Mouse (Mus musculus): ENCODE data around the gene Atp6v0b. TPM values are rescaled to one million over a fixed set of nuclear protein-coding genes. Genes with fewer than 3 reads are reported as not detected.

The Atp6v0b gene
- polyA plus RNA-seq, 1 experiment from 2014 or later, result 236 TPM

DNA sequence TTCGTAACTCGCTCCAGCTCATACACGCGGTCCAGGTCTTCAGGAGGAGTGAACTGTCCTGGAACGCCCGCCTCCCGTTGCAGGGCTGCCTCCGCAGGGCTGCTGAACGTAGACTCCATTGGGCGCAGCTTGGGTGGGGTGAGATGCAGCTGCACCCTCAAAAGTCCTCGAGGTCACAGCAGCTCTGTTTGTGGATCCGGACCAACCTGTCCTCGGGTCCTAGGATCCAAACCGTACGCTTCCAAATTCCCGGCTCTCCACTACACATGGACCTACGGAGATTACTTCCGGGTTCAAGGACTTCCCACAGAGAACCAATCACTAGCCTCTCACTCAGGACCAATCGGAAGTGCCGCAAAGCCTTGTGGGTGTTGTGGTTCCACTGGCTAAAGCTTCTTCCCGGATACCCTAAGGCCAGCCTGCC, 4.6 kb upstream of the Atp6v0b start, which contains the start of gene Dph2:
Gene Dph2, minus strand, starts transcription at position 295 of the 424 bp plus-strand sequence.
- H3K27me3 ChIP-seq, result no peaks in the 10 kb centered on the region
- in situ Hi-C loops (cut with MboI; ENCODE audit: low pct_unique_long_range_greater_than_20kb), result no loop called here
- ATAC-seq (peak; percentile 65), DNase-seq (ENCODE audit: low read depth, low spot score) (peak; percentile 68)
- POLR2A ChIA-PET, result no interaction called here
- no peak for TF ChIP-seq CTCF (IDR thresholded peaks at IDR 0.05)
- CTCF ChIA-PET, result interaction anchor here (1.0 to 2.2 kb wide), 3 partner anchors 21 to 192 kb away, joined by 3 to 9 read pairs (median 4); no protein-coding TSS in a partner anchor

- no peak for ATAC-seq
- ChIA-PET CTCF (interaction anchor here (1.0 to 2.2 kb wide), 4 partner anchors 22 to 193 kb away, joined by 3 to 9 read pairs (median 4); no protein-coding TSS in a partner anchor), POLR2A (interaction anchor here (0.6 kb wide), 1 partner anchor 245 kb away, joined by 3 read pairs; no protein-coding TSS in a partner anchor)
- DNase-seq (ENCODE audit: low read depth, low spot score), result no peak
- in situ Hi-C loops (cut with MboI; ENCODE audit: low pct_unique_long_range_greater_than_20kb), result no loop called here
- H3K27me3 ChIP-seq, result no peaks in the 10 kb centered on the region
- no peak for TF ChIP-seq CTCF (IDR thresholded peaks at IDR 0.05)
Observed at GRCm38 (mm10) chr4:117890750-117891149, 3.6 kb upstream of the Atp6v0b start.

- in situ Hi-C loops (cut with MboI; ENCODE audit: low pct_unique_long_range_greater_than_20kb), result no loop called here
Observed at GRCm38 (mm10) chr4:117890031-117890430, 2.9 kb upstream of the Atp6v0b start.

GRCm38 (mm10) chr4:117889471-117889870, 2.3 kb upstream of the Atp6v0b start:
- DNase-seq (ENCODE audit: low read depth, low spot score), result no peak
- in situ Hi-C loops (cut with MboI; ENCODE audit: low pct_unique_long_range_greater_than_20kb), result no loop called here
- no peak for TF ChIP-seq CTCF (IDR thresholded peaks at IDR 0.05)
- ChIA-PET CTCF (interaction anchor here (0.7 to 1.2 kb wide), 3 partner anchors 9 to 31 kb away, joined by 3 read pairs; no protein-coding TSS in a partner anchor), POLR2A (no interaction called here)
- no peaks in the 10 kb centered on the region for H3K27me3 ChIP-seq
- ATAC-seq, result no peak

More at GRCm38 (mm10) chr4:117890031-117890430, 2.9 kb upstream of the Atp6v0b start:
- CTCF ChIA-PET, result interaction anchor here (0.9 to 2.2 kb wide), 4 partner anchors 8 to 194 kb away, joined by 3 to 9 read pairs (median 3); no protein-coding TSS in a partner anchor
- TF ChIP-seq CTCF (IDR thresholded peaks at IDR 0.05), result no peak
- no peak for ATAC-seq
- POLR2A ChIA-PET, result interaction anchor here (0.6 kb wide), 1 partner anchor 245 kb away, joined by 3 read pairs; no protein-coding TSS in a partner anchor
- no peak for DNase-seq (ENCODE audit: low read depth, low spot score)
- no peaks in the 10 kb centered on the region for H3K27me3 ChIP-seq

DNA sequence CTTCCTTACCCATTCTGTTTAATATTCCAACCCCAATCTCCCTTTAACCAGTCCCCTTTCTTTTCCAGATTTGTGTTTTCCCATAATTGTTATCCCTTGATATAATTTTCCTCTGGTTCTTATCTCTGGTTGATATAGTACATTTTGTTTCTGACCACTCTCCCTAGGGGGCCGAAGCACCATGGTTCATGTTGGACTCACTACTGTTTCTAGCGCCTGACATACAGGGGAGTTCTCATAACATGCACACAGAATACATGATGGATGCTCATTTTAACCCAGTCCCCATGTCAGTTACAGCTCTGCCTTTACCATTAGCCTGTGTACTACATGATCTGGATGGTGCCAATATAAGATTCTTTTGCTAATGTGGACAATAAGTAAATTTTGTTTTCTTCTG, 787 bp upstream of the Atp6v0b start:
- POLR2A ChIA-PET, result no interaction called here
- in situ Hi-C loops (cut with MboI; ENCODE audit: low pct_unique_long_range_greater_than_20kb), result no loop called here
- TF ChIP-seq CTCF (IDR thresholded peaks at IDR 0.05), result no peak
- ATAC-seq (no peak), DNase-seq (ENCODE audit: low read depth, low spot score) (no peak)
- CTCF ChIA-PET, result no interaction called here
- H3K27me3 ChIP-seq, result no peaks in the 10 kb centered on the region

DNA sequence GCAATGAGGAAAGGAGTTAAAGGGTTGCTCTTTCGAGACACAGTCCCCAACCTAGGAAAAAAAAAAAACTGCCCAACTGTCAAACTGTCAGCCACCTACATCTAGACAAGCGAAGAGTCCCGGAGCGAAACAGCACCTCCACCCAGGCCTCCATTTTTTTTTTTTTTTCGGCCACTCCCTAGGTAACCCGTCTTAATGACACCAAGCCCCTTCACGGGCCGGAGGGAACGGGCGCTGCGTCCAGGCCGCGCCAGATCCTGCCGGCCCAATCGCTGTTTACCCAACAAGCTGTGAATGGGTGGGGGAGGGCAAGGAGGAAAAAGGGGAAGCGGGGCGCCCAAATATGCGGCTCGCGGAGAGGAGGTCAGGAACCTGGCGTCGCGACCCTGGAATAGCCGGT, 489 bp downstream of the Atp6v0b start:
- POLR2A ChIA-PET, result interaction anchor here (0.7 kb wide), 1 partner anchor 48 kb away, joined by 3 read pairs; no protein-coding TSS in a partner anchor
- ATAC-seq, result no peak
- no peak for DNase-seq (ENCODE audit: low read depth, low spot score)
- no peak for TF ChIP-seq CTCF (IDR thresholded peaks at IDR 0.05)
- in situ Hi-C loops (cut with MboI; ENCODE audit: low pct_unique_long_range_greater_than_20kb), result no loop called here
- no peaks in the 10 kb centered on the region for H3K27me3 ChIP-seq
- CTCF ChIA-PET, result no interaction called here

DNA sequence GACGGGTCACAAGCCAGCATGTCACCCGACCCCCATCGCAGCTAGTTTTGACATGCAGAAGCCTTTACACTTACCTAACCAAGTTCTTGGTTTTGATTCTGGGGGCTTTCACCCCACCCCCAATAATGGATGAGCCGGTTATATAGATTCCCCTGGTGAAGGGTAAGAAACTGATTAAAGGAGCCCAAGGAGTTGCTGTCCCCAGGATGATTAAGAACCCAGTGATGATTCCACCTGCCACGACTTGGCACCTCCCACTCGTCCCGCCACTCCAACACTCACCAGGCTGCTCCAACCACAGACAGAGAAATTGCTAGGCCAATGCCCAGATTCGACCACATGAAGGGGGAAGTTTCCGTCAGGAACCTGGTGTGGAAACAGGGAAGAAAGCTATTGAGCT, 1.1 kb downstream of the Atp6v0b start:
- no peak for TF ChIP-seq CTCF (IDR thresholded peaks at IDR 0.05)
- in situ Hi-C loops (cut with MboI; ENCODE audit: low pct_unique_long_range_greater_than_20kb), result no loop called here
- DNase-seq (ENCODE audit: low read depth, low spot score) (no peak), ATAC-seq (no peak)
- ChIA-PET CTCF (no interaction called here), POLR2A (no interaction called here)
- no peaks in the 10 kb centered on the region for H3K27me3 ChIP-seq

DNA sequence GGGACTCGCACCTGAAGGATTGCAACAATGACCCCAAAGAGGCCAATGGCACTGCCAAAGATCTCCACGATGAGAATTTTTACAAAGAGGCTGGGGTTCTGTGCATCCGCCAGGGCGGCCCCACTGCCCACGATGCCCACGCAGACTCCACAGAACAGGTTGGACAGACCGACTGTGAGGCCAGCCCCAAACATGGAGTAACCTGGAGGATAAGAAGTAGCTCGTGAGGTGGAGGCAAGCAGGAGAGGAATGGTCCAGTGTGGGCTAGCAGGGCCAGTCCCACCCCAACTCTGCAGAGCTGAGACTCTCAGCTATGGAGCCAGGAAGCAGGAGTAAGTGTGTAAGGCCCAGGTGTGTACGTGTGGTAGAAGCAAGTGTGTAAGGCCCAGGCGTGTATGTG, 2.0 kb downstream of the Atp6v0b start:
- H3K27me3 ChIP-seq, result no peaks in the 10 kb centered on the region
- ChIA-PET POLR2A (no interaction called here), CTCF (no interaction called here)
- ATAC-seq, result no peak
- TF ChIP-seq CTCF (IDR thresholded peaks at IDR 0.05), result no peak
- in situ Hi-C loops (cut with MboI; ENCODE audit: low pct_unique_long_range_greater_than_20kb), result no loop called here
- DNase-seq (ENCODE audit: low read depth, low spot score), result no peak

DNA sequence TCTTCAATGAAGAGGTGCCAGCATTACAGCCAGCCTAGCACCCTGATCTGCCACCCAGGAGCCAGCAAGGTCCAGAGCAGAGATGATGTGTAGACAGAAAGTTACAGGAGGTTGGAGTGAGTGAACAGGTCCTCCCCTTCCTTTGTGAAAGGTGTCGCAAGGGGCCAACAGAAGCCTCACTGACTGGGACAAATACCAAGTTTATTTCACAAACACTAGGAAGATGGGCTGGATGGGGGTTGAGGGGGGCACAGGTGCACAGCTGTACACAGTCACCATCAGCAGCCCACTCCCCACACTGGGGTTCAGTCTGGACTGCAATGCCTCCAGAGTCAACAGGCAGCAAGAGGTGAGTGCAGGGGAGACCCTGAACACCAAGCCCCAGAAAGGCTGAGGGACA, 3.0 kb downstream of the Atp6v0b start:
- no peak for ATAC-seq
- in situ Hi-C loops (cut with MboI; ENCODE audit: low pct_unique_long_range_greater_than_20kb), result no loop called here

DNA sequence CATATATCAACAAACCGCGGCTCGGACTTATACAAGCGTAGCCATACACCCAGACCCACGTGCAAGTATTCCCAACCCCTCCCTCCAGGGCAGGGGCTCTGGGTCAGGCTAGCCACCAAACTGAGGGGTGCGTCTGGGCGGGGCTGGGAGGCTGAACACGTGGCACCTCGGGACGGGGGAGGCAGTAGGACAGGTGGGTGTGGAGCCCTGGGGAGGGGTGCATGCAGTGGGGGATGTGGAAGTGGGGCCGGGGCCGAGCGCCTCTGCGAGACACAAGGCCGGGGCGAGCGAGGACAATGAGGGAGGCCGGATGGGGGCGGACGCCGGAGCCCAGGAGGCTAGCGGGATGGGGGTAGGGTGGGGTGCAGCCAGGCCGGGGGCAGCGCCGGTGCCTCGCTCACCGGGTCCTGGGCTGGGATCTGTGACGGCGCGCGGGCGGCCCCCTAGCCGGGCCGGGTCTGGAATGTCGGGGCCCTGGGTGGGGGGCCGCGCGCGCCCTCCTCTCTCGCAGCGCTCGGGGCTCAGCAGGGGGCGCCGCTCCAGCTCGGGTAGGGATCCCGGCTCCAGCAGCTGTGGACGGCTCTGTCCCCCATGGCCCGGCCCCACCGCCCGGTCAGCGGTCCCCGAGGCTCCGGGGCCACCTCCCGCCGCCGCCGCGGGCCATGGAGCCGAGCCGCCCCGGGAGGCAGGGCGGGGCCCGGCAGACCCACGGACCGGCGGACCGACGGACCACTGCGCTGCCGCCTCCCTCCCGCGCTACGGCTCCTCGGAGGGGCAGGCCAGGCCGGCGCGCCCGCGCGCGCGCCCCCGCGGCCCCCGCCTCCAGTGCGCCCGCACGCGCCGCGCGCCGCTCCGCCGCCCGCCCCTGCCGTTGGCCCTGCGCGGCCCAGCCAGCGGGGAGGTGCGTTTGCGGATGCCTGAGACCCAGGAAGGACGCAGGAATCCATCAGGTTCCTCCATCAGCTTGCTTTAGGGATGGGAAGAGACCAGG, 4.1 kb downstream of the Atp6v0b start, which contains the start of gene B4galt2:
Gene B4galt2, minus strand, starts transcription at position 787 of the 991 bp plus-strand sequence.
- in situ Hi-C loops (cut with MboI; ENCODE audit: low pct_unique_long_range_greater_than_20kb), result no loop called here
- ATAC-seq, result peak; percentile 25
- H3K27me3 ChIP-seq, result no peaks in the 10 kb centered on the region
- POLR2A ChIA-PET, result no interaction called here
- no peak for TF ChIP-seq CTCF (IDR thresholded peaks at IDR 0.05)
- no peak for DNase-seq (ENCODE audit: low read depth, low spot score)
- CTCF ChIA-PET, result interaction anchor here (1.0 kb wide), 1 partner anchor 25 kb away, joined by 3 read pairs; no protein-coding TSS in a partner anchor

More for the DNA sequence above, 3.0 kb downstream of the Atp6v0b start:
- TF ChIP-seq CTCF (IDR thresholded peaks at IDR 0.05), result no peak
- POLR2A ChIA-PET, result no interaction called here
- H3K27me3 ChIP-seq, result no peaks in the 10 kb centered on the region
- CTCF ChIA-PET, result no interaction called here
- no peak for DNase-seq (ENCODE audit: low read depth, low spot score)

DNA sequence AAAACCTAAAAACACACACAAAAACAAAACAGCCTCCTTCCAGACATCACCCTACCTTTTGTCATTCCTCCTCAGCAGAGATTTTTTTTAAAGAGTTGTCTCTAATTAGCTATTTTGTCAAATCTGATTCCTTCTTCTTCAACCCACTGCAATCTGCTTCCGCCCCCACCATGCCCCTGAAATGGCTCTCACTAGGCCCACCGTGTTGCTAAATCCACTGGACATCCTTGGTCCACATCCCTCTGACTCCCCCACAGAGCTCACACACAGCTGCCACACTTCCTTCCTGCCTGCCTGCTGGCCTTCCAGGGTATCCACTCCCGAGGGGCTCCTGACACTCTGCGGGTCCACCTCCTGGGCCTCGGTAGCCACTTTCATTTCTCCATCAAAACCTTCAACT, 8.4 kb downstream of the Atp6v0b start:
- H3K27me3 ChIP-seq, result no peaks in the 10 kb centered on the region
- ChIA-PET POLR2A (no interaction called here), CTCF (interaction anchor here (1.4 to 1.5 kb wide), 2 partner anchors 12 to 19 kb away, joined by 3 to 4 read pairs; no protein-coding TSS in a partner anchor)
- ATAC-seq (no peak), DNase-seq (ENCODE audit: low read depth, low spot score) (no peak)
- in situ Hi-C loops (cut with MboI; ENCODE audit: low pct_unique_long_range_greater_than_20kb), result no loop called here
- TF ChIP-seq CTCF (IDR thresholded peaks at IDR 0.05), result no peak

All from Patski (cell line).